Mouse (Mus musculus) liver, postnatal 0 days (tissue): ENCODE results near the gene Mcur1.

Experiments
- CTCF ChIP-seq: sonication (generic); IDR thresholded peaks from 2 replicates; pipeline ENCODE4 v1.5.1; 2016; ENCODE audit warnings: antibody characterized with exemption, low read depth
- EP300 ChIP-seq: IDR thresholded peaks from 2 replicates; pipeline ENCODE4 v1.6.1; 2016; ENCODE audit warnings: antibody characterized with exemption, low read depth, mild to moderate bottlenecking

DNA sequence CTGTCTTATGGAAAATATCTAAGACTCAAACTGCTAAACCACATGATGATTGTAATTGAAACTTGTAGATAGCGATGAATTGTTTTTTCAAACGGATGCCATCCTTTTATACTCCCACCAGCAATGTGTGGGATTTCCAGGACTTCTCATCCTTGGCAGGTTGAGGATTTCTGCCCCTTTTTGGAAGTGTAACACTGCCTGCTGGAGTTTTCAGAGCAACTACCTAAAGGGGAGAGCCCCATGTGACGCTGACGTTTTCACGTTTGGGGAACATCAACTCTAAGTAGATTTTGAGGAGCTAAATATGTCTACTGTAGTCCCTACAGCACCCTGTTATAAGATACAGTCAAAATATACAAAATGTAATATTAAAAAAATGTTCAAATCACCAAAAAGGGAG, 2.7 kb upstream of the Mcur1 start:
- TF ChIP-seq CTCF (no peak), EP300 (no peak)
